Mouse (Mus musculus): Measurements from ENCODE around the gene Numb. TPM values are rescaled to one million over a fixed set of nuclear protein-coding genes. Genes with fewer than 3 reads are reported as not detected.
A peak's percentile ranks its signal among the peaks of the same experiment; 100 is the strongest.
"Not testable (repeated sequence)": the region's sequence is repeated elsewhere in the genome, so short reads cannot be mapped to it uniquely, and the experiment has no call there.

The Numb gene
- total RNA-seq, 2 experiments from 2014 or later, result 42.7 to 45.1 TPM

- intact Hi-C loops (cut with DNase I), result no loop called here
Observed at GRCm38 (mm10) chr12:83924332-83924731, 2.6 kb upstream of the Numb start.

GRCm38 (mm10) chr12:83923486-83923859 is 1.7 kb upstream of the Numb start:
- intact Hi-C loops (cut with DNase I), result loop anchor here (2.0 kb wide), 1 partner anchor 25 kb away; no protein-coding TSS in a partner anchor
- DNase-seq, result no peak

More at GRCm38 (mm10) chr12:83924332-83924731, 2.6 kb upstream of the Numb start:
- no peak for DNase-seq

- intact Hi-C loops (cut with DNase I), result loop anchor here (2.0 kb wide), 1 partner anchor 26 kb away; no protein-coding TSS in a partner anchor
- DNase-seq, result no peak
Observed at GRCm38 (mm10) chr12:83922724-83923485, 1.2 kb upstream of the Numb start.

- intact Hi-C loops (cut with DNase I), result no loop called here
Observed at GRCm38 (mm10) chr12:83920721-83921441, 853 bp downstream of the Numb start.

GRCm38 (mm10) chr12:83916884-83917283 is 4.8 kb downstream of the Numb start:
- peak; percentile 67 to 73 for DNase-seq
- intact Hi-C loops (cut with DNase I), result no loop called here

More at GRCm38 (mm10) chr12:83920721-83921441, 853 bp downstream of the Numb start:
- DNase-seq, result peak in 1 of 2 experiments; percentile 28

GRCm38 (mm10) chr12:83914797-83915196 is 6.9 kb downstream of the Numb start:
- no peak for DNase-seq
- intact Hi-C loops (cut with DNase I), result no loop called here

GRCm38 (mm10) chr12:83914202-83914740 is 7.5 kb downstream of the Numb start:
- intact Hi-C loops (cut with DNase I), result no loop called here
- DNase-seq, result no peak

GRCm38 (mm10) chr12:83910451-83910850 is 11.3 kb downstream of the Numb start:
- DNase-seq, result no peak
- intact Hi-C loops (cut with DNase I), result no loop called here

GRCm38 (mm10) chr12:83892926-83893325 is 28.8 kb downstream of the Numb start:
- intact Hi-C loops (cut with DNase I), result no loop called here
- DNase-seq, result no peak

- intact Hi-C loops (cut with DNase I), result no loop called here
- no peak for DNase-seq
Observed at GRCm38 (mm10) chr12:83891278-83891677, 30.5 kb downstream of the Numb start.

GRCm38 (mm10) chr12:83889128-83889527 is 32.6 kb downstream of the Numb start:
- DNase-seq, result no peak
- intact Hi-C loops (cut with DNase I), result no loop called here

- DNase-seq, result no peak
- intact Hi-C loops (cut with DNase I), result no loop called here
Observed at GRCm38 (mm10) chr12:83885516-83886285, 36.0 kb downstream of the Numb start.

GRCm38 (mm10) chr12:83885065-83885464 is 36.7 kb downstream of the Numb start:
- DNase-seq; intact Hi-C loops (cut with DNase I): not testable (repeated sequence)

GRCm38 (mm10) chr12:83882503-83882902 is 39.2 kb downstream of the Numb start:
- intact Hi-C loops (cut with DNase I), result no loop called here
- DNase-seq, result no peak

GRCm38 (mm10) chr12:83882088-83882487 is 39.6 kb downstream of the Numb start:
- DNase-seq, result no peak
- intact Hi-C loops (cut with DNase I), result no loop called here

- DNase-seq, result no peak
- intact Hi-C loops (cut with DNase I), result no loop called here
Observed at GRCm38 (mm10) chr12:83880913-83881312, 40.8 kb downstream of the Numb start.

GRCm38 (mm10) chr12:83875097-83875496 is 46.6 kb downstream of the Numb start:
- intact Hi-C loops (cut with DNase I), result no loop called here
- DNase-seq, result no peak

- DNase-seq, result peak; percentile 26 to 46
- intact Hi-C loops (cut with DNase I), result no loop called here
Observed at GRCm38 (mm10) chr12:83874597-83874996, 47.1 kb downstream of the Numb start.

- DNase-seq, result no peak
- intact Hi-C loops (cut with DNase I), result no loop called here
Observed at GRCm38 (mm10) chr12:83864501-83864900, 57.2 kb downstream of the Numb start.

GRCm38 (mm10) chr12:83861880-83862279 is 59.9 kb downstream of the Numb start:
- intact Hi-C loops (cut with DNase I), result no loop called here
- no peak for DNase-seq

GRCm38 (mm10) chr12:83860688-83861087 is 61.0 kb downstream of the Numb start:
- intact Hi-C loops (cut with DNase I), result no loop called here
- DNase-seq, result no peak
